Mouse (Mus musculus) induced T-regulatory cell, adult 2 months (primary cell): ENCODE measurements around the gene Mvb12a.
A peak's percentile ranks its signal among the peaks of the same experiment; 100 is the strongest.

Experiments used
- DNase-seq: peaks from one replicate; pipeline ENCODE4 v3.0.0-alpha.2; 2012; ENCODE audit warnings: low read depth

The Mvb12a gene

GRCm38 (mm10) chr8:71527162-71527870, 15.4 kb upstream of the Mvb12a start:
- no peak for DNase-seq

DNA sequence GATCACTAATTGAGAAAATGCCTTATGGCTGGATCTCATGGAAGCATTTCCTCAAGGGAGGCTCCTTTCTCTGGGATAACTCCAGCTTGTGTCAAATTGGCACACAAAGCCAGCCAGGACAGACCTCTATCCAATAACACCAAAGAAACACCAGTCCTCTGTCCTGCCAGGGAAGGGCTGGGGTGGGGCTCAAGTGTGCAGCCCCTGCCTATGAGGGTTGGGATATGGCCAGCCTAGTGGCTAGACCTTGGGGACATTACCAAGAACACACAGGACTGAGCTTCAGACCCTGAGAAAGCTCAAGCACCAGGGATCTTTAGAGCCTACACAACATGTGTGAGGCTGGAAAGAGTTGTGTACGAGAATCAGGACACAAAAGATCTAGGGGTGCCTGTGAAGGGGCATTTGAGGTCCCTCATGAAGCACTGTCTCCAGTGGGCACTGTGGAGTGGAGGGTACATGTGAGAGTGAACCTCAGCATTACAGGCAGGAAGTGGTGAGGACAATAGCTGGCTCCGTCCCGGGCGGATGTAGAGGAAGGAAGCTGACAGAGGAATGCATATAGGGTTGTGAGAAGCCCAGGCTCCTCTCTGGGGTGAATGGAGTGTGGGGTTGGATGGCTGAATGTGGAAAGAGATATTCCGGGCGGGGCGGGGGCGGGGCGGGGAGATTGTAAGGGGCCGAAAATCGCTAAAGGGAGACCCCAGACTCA, 14.2 kb upstream of the Mvb12a start:
- peak; percentile 67 for DNase-seq

GRCm38 (mm10) chr8:71530735-71531467, 11.8 kb upstream of the Mvb12a start:
- peak; percentile 61 for DNase-seq

DNA sequence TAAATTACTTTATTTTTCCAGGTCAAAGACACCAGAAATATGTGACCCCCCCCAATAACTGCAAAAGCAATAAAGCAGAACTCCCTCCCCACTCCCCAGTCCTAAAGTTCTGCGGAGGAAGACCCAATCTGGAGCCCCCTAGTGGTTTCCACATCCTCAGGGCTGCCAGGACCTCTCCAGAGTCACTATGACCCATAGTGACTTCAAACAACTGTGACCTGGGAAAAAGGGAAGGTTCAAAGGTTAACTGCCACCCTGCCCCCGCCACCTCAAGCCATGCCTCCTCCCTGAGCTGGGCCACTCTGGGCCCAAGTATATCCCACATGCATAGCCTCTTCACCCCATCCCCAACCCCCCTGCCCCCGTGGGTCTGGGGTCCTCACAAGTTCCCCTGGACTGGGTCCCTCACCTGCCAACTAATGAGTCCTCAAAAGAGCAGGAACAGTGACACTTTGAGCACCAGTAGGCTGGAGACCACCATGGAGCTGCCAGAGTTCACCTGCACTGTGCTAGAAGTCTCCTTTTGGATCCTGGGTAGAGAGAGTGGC, 8.4 kb upstream of the Mvb12a start:
- DNase-seq = no peak

- DNase-seq = peak; percentile 43
Observed at GRCm38 (mm10) chr8:71535663-71536062, 7.1 kb upstream of the Mvb12a start.

DNA sequence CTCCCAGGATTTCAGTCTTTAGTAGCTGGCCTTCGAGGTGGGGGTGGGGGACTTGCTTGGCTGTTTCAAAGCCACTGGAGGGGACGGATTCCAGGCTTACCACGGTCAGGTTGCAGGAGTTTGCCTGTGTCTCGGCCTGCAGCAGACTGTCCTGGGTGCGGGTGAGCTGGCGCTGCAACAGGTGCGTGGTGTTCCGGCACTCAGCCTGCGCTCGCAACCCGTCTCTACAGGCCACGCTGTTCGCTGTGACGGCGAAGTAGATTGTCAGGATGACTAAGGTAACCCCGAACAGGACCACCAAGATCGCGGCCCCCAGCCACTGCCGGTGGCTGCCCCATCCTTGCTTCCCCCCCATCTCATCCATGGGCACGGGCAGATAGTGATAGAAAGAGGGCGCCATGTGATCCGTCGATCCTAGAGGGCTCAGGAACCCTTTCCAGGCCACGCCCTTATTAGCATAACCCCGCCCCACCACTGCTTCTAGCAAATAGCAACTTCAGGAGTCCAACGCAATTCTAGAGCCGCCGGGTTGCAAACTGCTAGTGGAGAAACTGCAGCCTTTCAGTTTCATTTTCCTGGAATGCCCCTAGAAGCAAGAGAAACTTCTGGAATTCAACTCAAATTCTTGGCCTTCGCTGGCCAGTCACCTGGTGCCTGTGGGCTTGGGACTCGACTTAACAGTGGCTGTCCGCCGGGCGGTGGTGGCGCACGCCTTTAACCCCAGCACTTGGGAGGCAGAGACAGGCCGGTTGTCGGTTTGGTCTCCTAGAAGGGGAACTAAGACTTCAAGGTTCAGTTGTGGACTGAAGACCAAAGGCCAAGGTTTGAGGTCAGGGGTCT, 5.5 kb upstream of the Mvb12a start, which contains the start of gene Bst2:
TSS of gene Bst2 (minus strand) at position 429 of the 840 bp plus-strand sequence.
- peak; percentile 99 for DNase-seq

DNA sequence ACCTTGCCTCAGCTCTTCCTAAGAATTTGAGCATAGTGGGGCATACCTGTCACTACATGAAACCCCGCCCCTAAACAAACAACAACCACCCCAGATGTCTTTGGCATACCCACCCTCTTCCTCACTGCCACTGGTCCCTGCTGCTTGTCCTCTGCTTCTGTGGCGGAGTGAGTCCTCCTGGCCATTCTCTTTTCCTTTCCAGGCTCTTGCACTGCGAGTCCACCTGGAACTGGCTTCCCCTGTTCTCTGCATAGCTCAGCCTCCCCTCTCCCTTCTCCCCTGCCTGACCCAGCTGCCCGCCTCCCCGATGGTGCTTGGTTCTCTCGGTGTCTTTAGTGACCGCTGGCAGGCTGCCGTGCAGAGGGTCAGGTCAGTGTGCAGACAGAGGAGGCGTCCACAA, 1.0 kb downstream of the Mvb12a start:
- no peak for DNase-seq

GRCm38 (mm10) chr8:71545053-71545452, 2.3 kb downstream of the Mvb12a start:
- no peak for DNase-seq

DNA sequence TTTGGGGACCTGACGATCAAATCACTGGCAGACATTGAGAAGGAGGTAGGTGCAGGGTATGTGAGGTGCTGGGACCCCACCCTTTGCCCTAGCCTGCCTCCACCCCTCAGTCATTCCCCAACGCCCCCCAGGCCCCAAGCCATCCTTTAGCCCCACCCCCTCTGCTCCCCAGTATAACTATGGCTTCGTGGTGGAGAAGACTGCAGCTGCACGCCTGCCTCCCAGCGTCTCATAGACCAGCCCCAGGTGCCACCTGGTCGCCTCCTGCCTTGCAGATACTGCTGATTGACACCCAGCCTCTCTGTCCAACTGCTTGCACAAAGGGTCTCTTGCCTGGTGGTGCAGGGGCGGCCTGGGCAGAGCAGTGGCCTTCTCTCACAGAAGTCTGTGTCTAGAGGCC, 4.9 kb downstream of the Mvb12a start:
- DNase-seq = no peak

GRCm38 (mm10) chr8:71550754-71551153, 8.0 kb downstream of the Mvb12a start:
- no peak for DNase-seq

DNA sequence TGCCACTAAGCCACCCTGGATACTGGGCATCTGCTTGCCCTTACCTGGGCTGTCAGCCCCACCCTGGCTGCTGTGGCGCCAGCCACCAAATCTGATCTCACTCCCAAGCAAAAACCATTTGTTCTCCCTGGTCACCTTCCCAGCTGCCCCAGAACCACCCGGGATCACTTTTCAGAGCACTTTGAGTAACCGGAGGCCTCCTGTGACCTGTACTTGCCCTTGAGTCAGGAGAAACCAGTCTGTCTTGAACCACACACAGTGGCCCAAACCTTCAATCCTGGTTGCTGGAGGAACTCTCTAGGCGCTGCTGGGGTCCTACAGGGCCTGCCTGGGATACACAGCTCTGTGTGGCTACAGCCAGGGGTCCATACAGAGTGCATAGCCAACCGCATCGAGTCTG, 10.0 kb downstream of the Mvb12a start:
- no peak for DNase-seq

DNA sequence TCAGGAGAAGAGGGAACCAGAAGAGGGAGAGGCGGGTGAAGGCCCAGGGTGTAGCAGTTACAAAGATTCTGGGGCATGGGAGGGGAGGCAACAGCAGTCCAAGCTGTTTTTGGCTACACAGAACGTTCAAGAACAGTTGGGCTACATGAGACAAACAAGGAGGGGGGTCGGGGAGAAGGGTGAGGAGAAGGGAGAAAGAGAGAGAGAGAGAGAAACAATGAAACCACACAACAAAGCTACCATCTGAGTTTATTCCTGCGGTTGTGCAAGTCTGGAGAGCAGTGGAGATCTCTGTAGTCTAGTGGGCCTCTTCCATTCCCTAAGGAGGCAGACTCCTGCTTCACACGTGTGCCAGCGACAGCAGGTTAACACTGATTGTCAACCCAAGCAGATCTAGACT, 11.3 kb downstream of the Mvb12a start:
- DNase-seq = no peak

DNA sequence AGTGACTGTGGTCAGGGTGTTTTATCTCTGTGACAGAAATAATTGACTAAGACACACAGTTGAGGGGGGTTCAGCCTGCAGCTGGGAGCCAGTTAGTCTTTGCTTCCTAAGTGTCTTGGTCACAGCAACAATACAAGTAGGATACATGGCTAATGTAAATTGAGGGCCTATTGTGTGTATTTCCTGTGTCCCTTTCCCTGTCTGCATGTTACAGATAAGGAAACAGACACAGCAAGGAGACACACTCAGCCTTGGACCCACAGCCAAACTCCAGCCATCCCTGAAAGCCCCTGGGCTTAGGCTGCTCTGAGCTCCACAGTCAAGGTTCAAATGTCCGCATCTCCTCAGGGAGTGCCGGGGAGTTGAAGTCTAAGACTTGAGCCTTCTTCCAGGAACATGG, 11.9 kb downstream of the Mvb12a start:
- no peak for DNase-seq

GRCm38 (mm10) chr8:71558071-71558957, 15.6 kb downstream of the Mvb12a start, which contains the start of gene Tmem221:
TSS of gene Tmem221 (minus strand) at chr8:71558871.
- peak; percentile 80 for DNase-seq

DNA sequence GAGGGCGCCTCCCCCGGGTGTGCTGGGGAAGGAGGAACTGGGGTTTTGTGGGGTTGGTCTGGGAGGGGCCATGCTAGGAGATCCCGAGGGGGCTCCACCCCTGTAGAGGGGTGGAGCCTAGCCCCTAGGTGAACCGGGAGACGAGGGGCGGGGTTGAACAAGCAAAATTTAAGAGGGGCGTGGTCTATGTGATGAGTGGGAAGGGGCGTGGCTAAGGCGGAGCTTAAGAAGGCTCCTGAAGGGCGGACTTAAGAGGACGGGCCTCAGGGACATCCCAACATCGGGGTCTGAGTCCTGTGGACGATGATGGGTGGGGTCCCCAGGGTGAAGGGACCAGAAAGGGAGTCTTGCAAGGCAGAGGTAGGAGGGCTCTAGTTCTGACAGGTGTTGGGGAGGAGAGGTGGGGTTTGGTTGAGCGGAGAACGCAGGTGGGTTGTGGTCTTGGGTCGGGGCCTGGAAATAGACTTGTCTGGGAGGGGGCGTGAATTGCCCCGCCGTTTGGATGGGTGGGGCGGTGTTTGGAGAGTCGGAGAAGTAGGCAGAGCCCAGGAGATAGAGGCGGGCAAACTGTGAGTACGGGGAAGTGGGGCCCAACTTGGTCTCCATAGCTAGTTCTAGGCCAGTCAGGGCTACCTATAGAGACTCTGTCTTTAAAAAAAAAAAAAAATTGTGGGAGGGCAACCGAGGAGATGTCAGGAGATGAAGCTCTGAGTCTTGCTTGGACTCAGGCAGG, 16.4 kb downstream of the Mvb12a start:
- DNase-seq = peak; percentile 96

DNA sequence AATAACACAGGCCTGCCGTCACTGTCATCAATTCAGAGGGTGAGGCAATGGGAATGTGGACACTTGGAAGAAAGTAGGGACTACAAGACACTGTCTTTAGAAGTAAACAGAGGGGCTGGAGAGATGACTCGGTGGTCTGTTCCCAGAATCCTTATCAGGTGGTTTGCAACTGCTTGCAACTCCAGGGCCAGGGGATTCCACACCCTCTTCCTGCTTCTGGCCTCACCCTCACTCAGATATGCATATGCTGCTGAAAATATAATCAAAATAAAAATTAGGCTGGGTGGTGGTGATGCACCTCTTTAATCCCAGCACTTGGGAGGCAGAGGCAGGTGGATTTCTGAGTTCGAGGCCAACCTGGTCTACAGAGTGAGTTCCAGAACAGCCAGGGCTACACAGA, 17.3 kb downstream of the Mvb12a start:
- DNase-seq = no peak

DNA sequence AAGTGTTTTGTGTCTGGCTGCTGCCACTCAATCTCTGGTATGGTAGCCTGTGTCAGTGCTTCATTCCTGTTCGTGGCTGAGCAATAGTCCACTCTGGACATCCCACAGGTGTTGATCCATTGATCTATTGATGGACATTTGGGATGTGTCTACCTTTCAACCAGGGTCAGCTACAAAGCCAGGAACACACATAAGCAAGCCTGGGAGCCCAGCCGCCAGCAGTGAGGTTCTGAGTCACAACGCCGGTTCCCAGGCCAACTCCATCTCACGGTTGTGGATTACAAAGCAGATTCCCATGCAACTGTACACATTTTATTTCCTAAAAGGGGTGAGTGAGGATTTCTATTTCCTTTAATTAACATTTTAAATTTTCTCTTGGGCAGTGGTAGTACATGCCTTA, 18.0 kb downstream of the Mvb12a start:
- DNase-seq = no peak

DNA sequence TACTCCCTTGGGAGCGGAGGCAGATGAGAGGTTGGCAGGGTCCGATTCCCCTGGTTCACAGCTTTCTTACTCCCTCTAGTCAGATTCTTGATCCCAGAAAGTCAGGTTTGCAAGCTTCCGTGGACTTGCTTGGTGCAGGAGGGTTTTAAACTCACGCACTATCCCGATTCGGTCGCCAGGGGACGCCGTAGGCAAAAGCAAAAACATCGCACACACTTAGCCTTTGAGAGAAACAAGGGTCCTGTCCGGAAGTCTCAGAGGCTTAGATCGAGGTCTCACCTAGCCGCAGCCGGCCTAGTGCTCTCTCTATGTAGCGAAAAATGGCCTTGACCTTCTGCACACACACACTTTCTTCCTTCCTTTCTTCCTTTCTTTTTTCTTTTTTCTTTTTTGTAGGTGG, 18.7 kb downstream of the Mvb12a start:
- DNase-seq = peak; percentile 93

DNA sequence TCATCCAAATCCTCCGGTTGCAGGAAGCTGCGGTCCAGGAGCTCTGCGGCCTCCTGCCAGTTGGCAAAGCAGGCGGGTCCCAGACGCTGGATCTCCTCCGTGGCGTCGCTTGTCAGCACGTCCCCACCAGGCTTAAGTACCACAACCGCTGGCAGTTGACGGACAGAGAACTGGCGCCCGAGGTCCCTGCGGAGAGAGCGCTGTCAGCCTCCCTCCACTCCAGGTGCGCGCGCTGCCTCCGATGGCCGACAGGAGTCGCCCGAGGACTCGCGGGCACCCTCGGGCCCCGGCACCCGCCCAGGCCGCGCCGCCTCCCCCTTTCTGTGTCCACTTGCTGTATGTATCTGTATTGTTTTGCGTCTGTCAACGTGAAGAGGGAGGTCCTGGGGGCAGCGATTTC, 20.0 kb downstream of the Mvb12a start:
- peak; percentile 83 for DNase-seq

DNA sequence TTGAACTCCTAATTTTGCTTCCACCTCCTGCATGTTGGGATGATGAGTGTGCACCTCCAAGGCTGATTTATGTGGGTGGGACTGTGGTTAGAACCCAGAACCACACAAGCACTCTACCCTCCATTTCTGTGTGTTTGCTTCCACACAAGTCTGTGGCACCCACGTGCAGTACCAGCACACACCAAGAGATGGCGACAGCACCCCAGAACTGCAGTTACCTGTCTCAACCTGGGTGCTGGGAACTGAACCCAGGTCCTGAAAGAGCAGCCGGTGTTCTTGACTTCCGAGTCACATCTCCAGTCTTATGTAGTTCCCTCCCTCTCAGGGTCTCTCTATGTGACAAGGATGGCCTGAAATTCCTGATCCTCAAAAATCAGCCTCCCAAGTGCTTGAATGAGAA, 21.3 kb downstream of the Mvb12a start:
- DNase-seq = no peak
